Mouse (Mus musculus): ENCODE data around the gene Rfc1. TPM values are rescaled to one million over a fixed set of nuclear protein-coding genes. Genes with fewer than 3 reads are reported as not detected.

Gene Rfc1
- 35.2 to 67.2 TPM (median 41.1 TPM) in 3 replicates for total RNA-seq (2017)

GRCm38 (mm10) chr5:65335298-65336074 is at the start of gene Rfc1:
Rfc1 (minus strand) TSS chr5:65335670.
- peak; percentile 81 for ATAC-seq (replicated peaks; ENCODE audit: insufficient number of reproducible peaks, low FRiP score, low TSS enrichment, poor library complexity, severe bottlenecking)

DNA sequence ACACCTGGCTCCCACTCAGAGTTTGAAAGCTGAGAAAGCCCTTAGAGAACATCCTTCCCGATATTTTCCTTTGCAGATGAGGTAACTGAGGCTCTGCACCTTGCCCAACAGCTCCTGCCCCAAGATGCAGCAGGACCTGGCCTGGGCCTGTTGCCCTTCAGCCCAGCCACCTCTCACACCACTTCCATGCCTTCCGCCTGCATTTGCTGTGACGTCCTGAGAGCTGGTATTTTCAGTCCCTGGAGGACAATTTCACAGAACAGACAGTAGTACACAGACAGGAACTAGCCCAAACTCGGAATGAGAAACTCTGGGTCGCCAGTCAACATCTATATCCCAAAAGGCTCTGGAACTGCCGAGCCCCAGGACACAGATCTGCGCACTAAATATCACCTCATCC is 39.3 kb upstream of the Rfc1 start:
- ATAC-seq (replicated peaks; ENCODE audit: insufficient number of reproducible peaks, low FRiP score, low TSS enrichment, poor library complexity, severe bottlenecking), result no peak

DNA sequence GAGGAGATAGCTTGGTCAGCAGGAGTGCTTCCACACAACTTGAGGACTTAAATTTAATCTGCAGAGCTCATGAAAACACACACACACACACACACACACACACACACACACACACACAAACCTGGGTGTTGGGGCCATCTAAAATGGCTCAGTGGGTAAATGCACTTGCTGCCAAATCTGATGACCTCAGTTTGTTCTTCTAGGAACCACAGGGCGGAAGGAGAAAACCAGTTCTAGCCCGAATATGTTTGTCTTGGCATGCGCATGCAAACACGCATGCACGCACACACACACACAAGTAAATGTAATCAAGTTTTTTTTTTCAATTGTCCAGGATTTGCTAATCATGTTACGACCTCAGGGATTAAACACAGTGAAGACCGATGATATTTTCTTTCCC is 36.1 kb upstream of the Rfc1 start:
- no peak for ATAC-seq (replicated peaks; ENCODE audit: insufficient number of reproducible peaks, low FRiP score, low TSS enrichment, poor library complexity, severe bottlenecking)

DNA sequence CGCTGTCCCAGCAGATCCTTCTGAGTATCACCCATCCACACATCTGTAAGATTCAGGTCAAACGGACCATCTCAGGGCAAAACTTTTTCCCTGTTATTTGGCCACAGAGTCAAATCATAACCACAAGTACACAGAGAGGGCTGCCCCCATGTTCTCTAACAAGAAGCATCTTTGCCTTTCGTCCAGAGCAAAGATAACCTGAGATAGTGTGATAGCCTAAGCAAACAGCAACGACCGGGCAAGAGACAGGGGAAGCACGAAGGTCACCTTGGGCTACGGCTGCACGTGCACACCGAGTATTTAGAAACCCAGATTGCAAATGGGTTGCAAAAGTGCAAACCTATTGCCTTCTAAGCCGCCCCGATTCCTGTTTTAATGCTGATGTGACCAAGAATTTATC is 32.4 kb upstream of the Rfc1 start:
- ATAC-seq (replicated peaks; ENCODE audit: insufficient number of reproducible peaks, low FRiP score, low TSS enrichment, poor library complexity, severe bottlenecking), result no peak

DNA sequence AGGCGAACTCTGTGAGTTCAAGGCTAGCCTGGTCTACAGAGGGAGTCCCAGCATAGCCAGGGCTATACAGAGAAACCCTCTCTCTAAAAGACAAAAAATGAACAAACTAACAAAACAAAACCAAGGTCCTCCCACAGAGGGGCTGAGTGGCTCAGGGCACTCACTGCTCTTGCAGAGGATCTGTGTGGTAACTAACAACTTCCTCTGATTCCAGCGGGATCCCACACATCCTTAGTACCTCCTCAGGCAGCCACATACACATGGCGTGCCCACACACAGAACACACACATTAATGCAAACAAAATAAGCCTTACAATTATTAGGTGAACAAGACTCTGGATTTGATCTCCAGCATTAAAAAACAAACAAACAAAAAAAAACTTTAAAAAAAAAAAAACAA is 22.3 kb upstream of the Rfc1 start:
- ATAC-seq (replicated peaks; ENCODE audit: insufficient number of reproducible peaks, low FRiP score, low TSS enrichment, poor library complexity, severe bottlenecking), result no peak

GRCm38 (mm10) chr5:65356851-65357250 is 21.4 kb upstream of the Rfc1 start:
- 0 out of 2 replicates have a peak, but pooled peaks have one; percentile 43 for ATAC-seq (replicated peaks; ENCODE audit: insufficient number of reproducible peaks, low FRiP score, low TSS enrichment, poor library complexity, severe bottlenecking)

- ATAC-seq (replicated peaks; ENCODE audit: insufficient number of reproducible peaks, low FRiP score, low TSS enrichment, poor library complexity, severe bottlenecking), result no peak
Observed at GRCm38 (mm10) chr5:65354985-65355384, 19.5 kb upstream of the Rfc1 start.

DNA sequence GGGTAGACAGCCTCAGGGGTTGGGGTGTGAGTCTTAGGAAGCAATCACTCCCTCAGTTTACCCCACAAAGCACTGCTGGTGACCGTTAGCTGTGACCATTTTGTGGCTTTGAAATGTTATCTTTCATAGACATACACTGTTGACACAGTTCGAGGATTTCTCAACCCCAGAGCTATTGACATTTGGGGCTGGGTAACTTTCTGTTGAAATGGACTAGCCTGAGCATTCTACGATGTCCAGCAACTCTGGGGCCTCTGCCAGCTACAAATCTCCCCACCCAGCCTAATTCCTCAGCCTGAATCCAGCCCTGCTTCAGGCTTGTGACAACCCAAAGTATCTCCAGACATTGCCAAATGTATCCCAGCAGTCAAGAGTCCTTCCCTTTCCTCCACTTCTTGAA is 18.6 kb upstream of the Rfc1 start:
- no peak for ATAC-seq (replicated peaks; ENCODE audit: insufficient number of reproducible peaks, low FRiP score, low TSS enrichment, poor library complexity, severe bottlenecking)

DNA sequence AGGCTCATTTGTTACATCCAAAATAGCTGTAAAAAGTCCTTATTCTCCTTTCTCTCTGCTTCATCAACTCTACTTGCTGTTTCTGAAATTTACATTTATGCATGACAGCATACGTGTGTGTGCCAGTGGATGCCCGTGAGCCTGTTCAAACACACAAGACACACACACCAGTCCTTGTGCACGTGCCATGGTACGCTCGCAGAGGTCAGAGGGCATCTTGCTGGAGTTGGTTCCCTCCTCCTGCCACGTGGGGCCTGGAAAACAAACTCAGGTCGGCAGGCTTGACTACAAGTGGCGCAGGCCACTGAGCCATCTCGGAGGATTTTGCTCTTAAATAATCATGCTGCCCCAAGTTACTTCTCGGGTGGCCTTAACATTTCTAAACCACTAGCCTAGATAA is 15.0 kb upstream of the Rfc1 start:
- ATAC-seq (replicated peaks; ENCODE audit: insufficient number of reproducible peaks, low FRiP score, low TSS enrichment, poor library complexity, severe bottlenecking), result no peak

GRCm38 (mm10) chr5:65348168-65348567 is 12.7 kb upstream of the Rfc1 start, which contains the start of gene Klb:
Klb (plus strand) TSS chr5:65348314.
- no peak for ATAC-seq (replicated peaks; ENCODE audit: insufficient number of reproducible peaks, low FRiP score, low TSS enrichment, poor library complexity, severe bottlenecking)

GRCm38 (mm10) chr5:65340167-65340566 is 4.7 kb upstream of the Rfc1 start:
- no peak for ATAC-seq (replicated peaks; ENCODE audit: insufficient number of reproducible peaks, low FRiP score, low TSS enrichment, poor library complexity, severe bottlenecking)

- ATAC-seq (replicated peaks; ENCODE audit: insufficient number of reproducible peaks, low FRiP score, low TSS enrichment, poor library complexity, severe bottlenecking), result no peak
Observed at GRCm38 (mm10) chr5:65338394-65338793, 2.9 kb upstream of the Rfc1 start.

- ATAC-seq (replicated peaks; ENCODE audit: insufficient number of reproducible peaks, low FRiP score, low TSS enrichment, poor library complexity, severe bottlenecking), result no peak
Observed at GRCm38 (mm10) chr5:65336075-65336355, 545 bp upstream of the Rfc1 start.

- ATAC-seq (replicated peaks; ENCODE audit: insufficient number of reproducible peaks, low FRiP score, low TSS enrichment, poor library complexity, severe bottlenecking), result no peak
Observed at GRCm38 (mm10) chr5:65334788-65335187, 682 bp downstream of the Rfc1 start.

DNA sequence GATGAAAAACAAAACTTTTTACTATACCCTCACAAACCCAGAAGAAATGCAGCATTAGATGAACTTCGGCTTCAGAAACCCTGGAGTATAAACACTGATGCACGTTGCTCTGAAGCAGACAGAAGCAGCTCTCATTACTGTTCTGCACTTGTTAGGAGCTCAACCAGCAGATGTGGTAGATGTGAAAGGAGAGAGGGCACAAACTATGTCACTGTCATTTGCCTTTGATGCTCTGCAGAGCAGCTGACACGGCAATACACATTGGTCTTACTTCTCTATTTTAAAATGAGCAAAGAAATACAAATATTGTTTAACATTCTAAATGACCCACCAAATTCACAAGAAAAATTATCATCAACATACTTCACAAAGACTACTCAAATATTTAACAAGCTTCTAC is 5.5 kb downstream of the Rfc1 start:
- ATAC-seq (replicated peaks; ENCODE audit: insufficient number of reproducible peaks, low FRiP score, low TSS enrichment, poor library complexity, severe bottlenecking), result no peak

DNA sequence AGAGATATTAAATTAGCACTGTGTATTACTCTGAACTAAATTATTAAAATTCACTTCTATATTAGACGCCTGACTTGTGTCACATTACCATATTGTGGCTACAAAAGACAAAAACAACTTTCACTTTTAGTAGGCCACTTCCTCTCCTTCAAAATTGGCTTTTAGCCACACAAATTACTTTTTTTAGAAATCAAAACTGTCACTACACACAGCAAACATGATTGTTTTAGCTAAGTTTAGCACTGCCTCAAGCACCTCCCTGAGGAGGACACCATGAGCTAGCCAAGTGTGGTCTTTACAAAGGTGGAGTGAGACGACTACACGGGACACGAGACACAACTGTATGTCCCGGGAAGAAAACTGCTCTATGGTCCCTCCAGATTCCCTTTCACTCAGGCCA is 9.3 kb downstream of the Rfc1 start:
- ATAC-seq (replicated peaks; ENCODE audit: insufficient number of reproducible peaks, low FRiP score, low TSS enrichment, poor library complexity, severe bottlenecking), result peak; percentile 75

- ATAC-seq (replicated peaks; ENCODE audit: insufficient number of reproducible peaks, low FRiP score, low TSS enrichment, poor library complexity, severe bottlenecking), result no peak
Observed at GRCm38 (mm10) chr5:65324758-65325355, 10.6 kb downstream of the Rfc1 start.

- no peak for ATAC-seq (replicated peaks; ENCODE audit: insufficient number of reproducible peaks, low FRiP score, low TSS enrichment, poor library complexity, severe bottlenecking)
Observed at GRCm38 (mm10) chr5:65324271-65324670, 11.2 kb downstream of the Rfc1 start.

DNA sequence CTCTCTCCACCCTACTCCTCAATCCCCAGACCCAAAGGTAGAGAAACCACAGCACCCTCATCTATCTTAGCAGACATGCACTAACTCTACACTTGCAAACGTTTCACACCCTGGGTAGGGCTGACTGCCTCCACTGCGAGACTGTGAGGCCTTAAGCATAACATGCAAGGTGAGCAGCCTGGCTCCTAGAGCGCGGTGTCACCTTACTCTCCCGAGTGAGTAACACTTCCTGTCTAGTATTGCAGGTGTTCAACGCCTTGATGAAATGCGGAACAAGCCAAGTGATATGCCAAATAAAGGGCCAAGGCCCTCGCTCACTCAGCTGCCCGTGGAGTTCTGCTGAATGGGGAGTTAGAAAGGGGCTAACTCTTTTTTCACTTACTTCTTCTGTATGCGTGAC is 13.3 kb downstream of the Rfc1 start:
- peak; percentile 19; the same call in 1 of the 2 replicates for ATAC-seq (replicated peaks; ENCODE audit: insufficient number of reproducible peaks, low FRiP score, low TSS enrichment, poor library complexity, severe bottlenecking)

DNA sequence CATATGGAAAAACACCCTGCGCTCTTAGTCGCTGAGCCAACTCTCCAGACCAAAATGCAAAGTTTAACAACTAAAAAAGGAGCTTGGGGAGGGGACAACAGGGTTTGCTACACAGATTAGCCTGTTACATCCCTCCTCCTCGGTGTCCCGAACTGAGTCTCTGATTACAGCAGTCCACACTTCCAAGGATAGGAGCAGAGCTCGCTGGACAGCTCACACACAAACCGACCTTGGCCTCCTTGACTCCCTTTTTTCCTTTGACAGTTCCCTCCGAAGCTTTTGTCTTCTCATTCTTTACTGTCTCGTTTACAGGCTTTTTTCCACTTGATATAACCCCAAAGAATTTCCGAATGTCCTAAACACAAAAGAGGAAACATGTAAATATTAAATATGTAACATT is 16.3 kb downstream of the Rfc1 start:
- no peak for ATAC-seq (replicated peaks; ENCODE audit: insufficient number of reproducible peaks, low FRiP score, low TSS enrichment, poor library complexity, severe bottlenecking)

DNA sequence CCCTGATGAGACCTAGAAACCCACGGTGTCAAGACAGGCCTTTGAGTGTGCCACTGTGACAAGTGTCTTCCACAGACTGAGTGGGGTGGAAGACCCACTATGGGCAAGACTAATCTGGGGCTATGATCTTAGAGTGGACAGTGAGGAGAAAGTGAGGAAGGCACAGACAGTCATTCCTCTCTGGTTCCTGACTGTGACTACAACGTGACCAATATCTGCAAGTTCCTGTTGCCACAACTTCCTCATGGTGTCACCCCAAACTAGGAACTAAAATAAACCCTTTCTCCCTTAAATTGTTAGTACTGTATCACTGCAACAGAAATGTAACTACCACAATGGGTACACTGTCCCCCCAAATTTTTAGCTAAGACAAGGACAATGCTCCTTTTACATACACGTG is 26.6 kb downstream of the Rfc1 start:
- ATAC-seq (replicated peaks; ENCODE audit: insufficient number of reproducible peaks, low FRiP score, low TSS enrichment, poor library complexity, severe bottlenecking), result peak; percentile 83
